8 mouse cellular contexts compared by ENCODE assay signal in the genomic region with DNA sequence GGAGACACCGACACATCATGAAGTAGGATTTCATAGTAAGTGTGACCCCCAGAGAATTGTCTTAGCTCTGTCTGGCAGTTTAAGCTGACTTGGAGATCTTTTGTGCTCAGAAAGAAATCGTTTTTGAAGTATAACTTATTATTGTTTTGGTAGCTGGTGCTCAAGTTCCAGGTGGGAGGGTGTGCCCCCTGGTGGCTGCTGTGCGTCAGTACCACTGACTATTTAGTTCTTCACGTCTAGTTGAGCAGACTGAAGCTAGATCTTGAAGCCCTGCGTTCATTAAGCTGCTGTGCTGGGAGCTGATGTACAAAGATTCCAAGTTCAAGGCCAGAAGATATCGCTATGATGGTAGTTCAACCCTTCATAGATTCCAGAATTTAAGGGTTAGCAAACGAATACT.
DNase-seq lines count a peak whose midpoint lies in the region; ATAC-seq and TF ChIP-seq lines count a peak whose summit lies in the region.

No protein-coding gene starts in this region.

- 36% methylated on average over 7 of the region's 7 CpGs for WGBS in hindbrain, postnatal 0 days
- 39% methylated on average over 7 of the region's 7 CpGs for WGBS in limb, embryonic 14.5 days

- H3K9me3 ChIP-seq in hindbrain, postnatal 0 days (ENCODE audit: low read length), result no peaks in the 10 kb centered on the region
- no peaks in the 10 kb centered on the region for H3K9me3 ChIP-seq in limb, embryonic 14.5 days (ENCODE audit: control insufficient read depth, low read length)

- no peak overlapping the region for H3K9ac ChIP-seq in hindbrain, postnatal 0 days (replicated peaks; ENCODE audit: low read length)
- H3K9ac ChIP-seq in limb, embryonic 14.5 days (ENCODE audit: low read depth, low read length, severe bottlenecking), result no peak overlapping the region

- no peak overlapping the region for H3K27ac ChIP-seq in hindbrain, postnatal 0 days
- H3K27ac ChIP-seq in limb, embryonic 14.5 days (replicated peaks; ENCODE audit: low read depth, low read length), result no peak overlapping the region

- no peaks in the 10 kb centered on the region for H3K36me3 ChIP-seq in hindbrain, postnatal 0 days (ENCODE audit: insufficient read depth, low read length)
- H3K36me3 ChIP-seq in limb, embryonic 14.5 days (ENCODE audit: control insufficient read depth, insufficient read depth, low read length), result no peaks in the 10 kb centered on the region

- no peak for TF ChIP-seq POLR2A in limb, embryonic 14.5 days (IDR thresholded peaks at IDR 0.05; ENCODE audit: borderline replicate concordance, extremely low read depth, insufficient read depth, insufficient read length)

- peak; percentile 19 for ATAC-seq in activated CD4-positive, CD25-positive, alpha-beta regulatory T cell, adult 4 months
- ATAC-seq in hindbrain, postnatal 0 days, result no peak
- ATAC-seq in limb, embryonic 14.5 days (ENCODE audit: low FRiP score, low read depth), result peak; percentile 45; the same call in 1 of the 2 replicates

- H3K27me3 ChIP-seq in hindbrain, postnatal 0 days (ENCODE audit: insufficient read depth, low read length), result no peaks in the 10 kb centered on the region
- no peaks in the 10 kb centered on the region for H3K27me3 ChIP-seq in limb, embryonic 14.5 days (ENCODE audit: control insufficient read depth, insufficient read depth, low read length)

- no peaks in the 10 kb centered on the region for H3K4me1 ChIP-seq in hindbrain, postnatal 0 days (ENCODE audit: insufficient read depth, low read length)
- H3K4me1 ChIP-seq in limb, embryonic 14.5 days (ENCODE audit: control insufficient read depth, insufficient read depth, low read length), result peaks cover 5% of the 10 kb centered on the region; the same call in 1 of the 2 replicates

- TF ChIP-seq CTCF in hindbrain, postnatal 0 days (IDR thresholded peaks at IDR 0.05; ENCODE audit: low read depth), result peak; percentile 88

- no peak overlapping the region for H3K4me2 ChIP-seq in hindbrain, postnatal 0 days (ENCODE audit: low read depth, low read length)
- no peak overlapping the region for H3K4me2 ChIP-seq in limb, embryonic 14.5 days (replicated peaks; ENCODE audit: low read depth, low read length, severe bottlenecking)

- H3K4me3 ChIP-seq in hindbrain, postnatal 0 days (ENCODE audit: low read length), result no peak overlapping the region
- no peak overlapping the region for H3K4me3 ChIP-seq in limb, embryonic 14.5 days (replicated peaks; ENCODE audit: low read length)

- peak; percentile 33 for DNase-seq in ovary, postnatal 14 days (ENCODE audit: low spot score)
- DNase-seq in ovary, adult 18-20 months (ENCODE audit: low spot score), result no peak
- peak; percentile 43 for DNase-seq in embryo, embryonic 11.5 days (ENCODE audit: low read depth, low spot score)
- peak; percentile 75 for DNase-seq in hindbrain, postnatal 0 days (ENCODE audit: low spot score)
- peak; percentile 63 for DNase-seq in limb, embryonic 14.5 days (ENCODE audit: low spot score)
- DNase-seq in retina, postnatal 1 day, result peak; percentile 65
- DNase-seq in yolk sac, embryonic 10.5 days (ENCODE audit: low spot score), result no peak

Comparison
In these comparisons a context has a peak if more than half of its experiments do, and no peak if none do; other contexts are left out.
1. DNase-seq: peak in ovary, postnatal 14 days (single experiment), embryo, embryonic 11.5 days (single experiment), hindbrain, postnatal 0 days (single experiment), limb, embryonic 14.5 days (single experiment) and retina, postnatal 1 day (single experiment); none in ovary, adult 18-20 months (single experiment) and yolk sac, embryonic 10.5 days (single experiment).